ENCODE assay signal across 19 mouse cellular contexts in the genomic region with DNA sequence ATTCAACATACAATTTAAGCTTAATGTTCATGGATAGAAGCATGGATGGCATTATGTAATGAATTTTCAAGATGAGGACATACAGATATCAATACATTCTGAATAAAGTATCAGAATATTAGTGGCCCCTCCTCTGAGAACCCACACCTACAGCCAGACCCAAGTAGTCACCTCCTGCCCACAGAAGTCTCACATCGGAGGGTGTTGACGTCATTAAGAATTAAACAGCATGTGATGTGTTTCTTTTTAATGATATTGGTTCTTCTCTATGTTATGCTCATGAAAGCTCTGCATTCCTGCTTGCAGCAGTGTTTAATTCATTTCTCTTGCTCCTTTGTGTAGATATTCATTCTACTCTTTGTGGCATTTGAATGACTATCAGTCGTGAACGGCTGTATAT.
DNase-seq lines count a peak whose midpoint lies in the region; ATAC-seq lines count a peak whose summit lies in the region.
"Had no signal": no experiment of that assay in that cellular context is flagged by ENCODE, and none has a peak within 500 bp of the region (broad histone marks: within the 10 kb centered on the region; RNA-seq: fewer than 3 reads in every experiment).

No protein-coding gene starts in this region.

- DNase-seq in R1 (ENCODE audit: low read depth, low spot score) (peak; percentile 10), liver (no peak)
- peak; percentile 53 to 77 for DNase-seq in natural killer cell, adult 2 months (ENCODE audit: low spot score in 2 of 2)
- DNase-seq in cerebellum, adult 9-10 months = no peak
- DNase-seq: adrenal gland, adult 8-10 months; adrenal gland, postnatal 14 days; adrenal gland, postnatal 36 days; B cell, adult 2 months; cerebellum, adult 11-12 months; cerebellum, adult 2 months; cerebellum, adult 9-11 months; cerebellum, postnatal 25 days; forebrain, postnatal 0 days had no signal

- ATAC-seq in megakaryocyte, adult 5-6 weeks (ENCODE audit: poor library complexity, severe bottlenecking) = peak; percentile 44
- ATAC-seq: activated CD4-positive, CD25-positive, alpha-beta regulatory T cell, adult 4 months; CD4-positive, CD25-positive, alpha-beta regulatory T cell, adult 4 months; forebrain, embryonic 13.5 days; forebrain, embryonic 15.5 days; forebrain, postnatal 0 days; Patski had no signal

Comparison
In these comparisons a context has a peak if more than half of its experiments do, and no peak if none do; other contexts are left out.
1. DNase-seq: peak in R1 (single experiment) and natural killer cell, adult 2 months (2 of 2); none in liver (single experiment) and cerebellum, adult 9-10 months (single experiment).